8 mouse cellular contexts compared by ENCODE assay signal in genomic region chr9:88481791-88482160, GRCm38 (mm10). TPM values are rescaled to one million over a fixed set of nuclear protein-coding genes. Genes with fewer than 3 reads are reported as not detected.
A peak's percentile ranks its signal among the peaks of the same experiment; 100 is the strongest.
DNase-seq lines count a peak whose midpoint lies in the region; ATAC-seq and TF ChIP-seq lines count a peak whose summit lies in the region.

No protein-coding gene starts in this region.

- no peaks in the 10 kb centered on the region for H3K27me3 ChIP-seq in intestine, embryonic 15.5 days (replicated peaks)
- H3K27me3 ChIP-seq in limb, embryonic 12.5 days, result no peaks in the 10 kb centered on the region
- H3K27me3 ChIP-seq in midbrain, embryonic 15.5 days (replicated peaks), result 0 out of 2 replicates have a peak, but pooled peaks cover 3% of the 10 kb centered on the region
- no peaks in the 10 kb centered on the region for H3K27me3 ChIP-seq in stomach, postnatal 0 days (ENCODE audit: control insufficient read depth, insufficient read depth, low read length)

- ATAC-seq in cerebellum, adult (ENCODE audit: insufficient number of reproducible peaks, low FRiP score, low TSS enrichment), result peak; percentile 23
- peak; percentile 24 for ATAC-seq in intestine, embryonic 15.5 days
- no peak; the same call in 1 of the 2 replicates for ATAC-seq in limb, embryonic 12.5 days (ENCODE audit: insufficient number of reproducible peaks, insufficient read depth, low FRiP score, low TSS enrichment, low read depth)
- ATAC-seq in midbrain, embryonic 15.5 days (replicated peaks), result no peak; the same call in 1 of the 2 replicates
- peak; percentile 35; the same call in 1 of the 2 replicates for ATAC-seq in stomach, postnatal 0 days (ENCODE audit: low FRiP score, low TSS enrichment)

- no peaks in the 10 kb centered on the region for H3K9me3 ChIP-seq in intestine, embryonic 15.5 days
- H3K9me3 ChIP-seq in limb, embryonic 12.5 days, result no peaks in the 10 kb centered on the region
- no peaks in the 10 kb centered on the region for H3K9me3 ChIP-seq in midbrain, embryonic 15.5 days
- no peaks in the 10 kb centered on the region for H3K9me3 ChIP-seq in stomach, postnatal 0 days (ENCODE audit: control insufficient read depth, low read length)

- DNase-seq in cerebellum, adult 8-10 months, result no peak
- DNase-seq in adrenal gland, postnatal 14 days, result peak; percentile 67
- DNase-seq in frontal cortex, postnatal 14 days (ENCODE audit: low spot score in 2 of 2), result peak; percentile 28 to 32
- peak; percentile 76 for DNase-seq in stomach, postnatal 0 days (ENCODE audit: low spot score)

- peak overlapping the region; percentile 63; the same call in 1 of the 2 replicates for H3K4me2 ChIP-seq in intestine, embryonic 15.5 days (replicated peaks)
- peak overlapping the region; percentile 79 for H3K4me2 ChIP-seq in limb, embryonic 12.5 days
- H3K4me2 ChIP-seq in midbrain, embryonic 15.5 days, result peak overlapping the region; percentile 57
- peak overlapping the region; percentile 89 for H3K4me2 ChIP-seq in stomach, postnatal 0 days (replicated peaks; ENCODE audit: low read depth)

- no peak for TF ChIP-seq EP300 in stomach, postnatal 0 days (optimal IDR thresholded peaks at IDR 0.05)

- no peak for TF ChIP-seq CTCF in stomach, postnatal 0 days (IDR thresholded peaks at IDR 0.05; ENCODE audit: low read depth)

- peak overlapping the region; percentile 100 for H3K4me3 ChIP-seq in intestine, embryonic 15.5 days (replicated peaks)
- peak overlapping the region; percentile 100 for H3K4me3 ChIP-seq in limb, embryonic 12.5 days (replicated peaks)
- H3K4me3 ChIP-seq in midbrain, embryonic 15.5 days, result peak overlapping the region; percentile 87
- peak overlapping the region; percentile 94 for H3K4me3 ChIP-seq in stomach, postnatal 0 days (ENCODE audit: low read depth, low read length)

- H3K27ac ChIP-seq in intestine, embryonic 15.5 days, result peak overlapping the region; percentile 99
- peak overlapping the region; percentile 99 for H3K27ac ChIP-seq in limb, embryonic 12.5 days
- peak overlapping the region; percentile 99 for H3K27ac ChIP-seq in midbrain, embryonic 15.5 days
- H3K27ac ChIP-seq in stomach, postnatal 0 days (replicated peaks), result peak overlapping the region; percentile 98

- no peaks in the 10 kb centered on the region for H3K4me1 ChIP-seq in intestine, embryonic 15.5 days (replicated peaks)
- H3K4me1 ChIP-seq in limb, embryonic 12.5 days (replicated peaks), result peaks cover 10% of the 10 kb centered on the region
- peaks cover 23% of the 10 kb centered on the region for H3K4me1 ChIP-seq in midbrain, embryonic 15.5 days
- H3K4me1 ChIP-seq in stomach, postnatal 0 days (replicated peaks; ENCODE audit: control insufficient read depth, insufficient read depth), result 0 out of 2 replicates have a peak, but pooled peaks cover 2% of the 10 kb centered on the region

- under 1% methylated on average over 38 of the region's 43 CpGs for WGBS in intestine, embryonic 15.5 days
- WGBS in limb, embryonic 12.5 days, result under 1% methylated on average over 33 of the region's 43 CpGs
- under 1% methylated on average over 41 of the region's 43 CpGs for WGBS in midbrain, embryonic 15.5 days
- under 1% methylated on average over 25 of the region's 43 CpGs for WGBS in stomach, postnatal 0 days

- H3K9ac ChIP-seq in intestine, embryonic 15.5 days, result peak overlapping the region; percentile 96
- H3K9ac ChIP-seq in limb, embryonic 12.5 days (replicated peaks), result peak overlapping the region; percentile 99
- H3K9ac ChIP-seq in midbrain, embryonic 15.5 days, result peak overlapping the region; percentile 87
- H3K9ac ChIP-seq in stomach, postnatal 0 days (ENCODE audit: low read length), result peak overlapping the region; percentile 93

- H3K36me3 ChIP-seq in intestine, embryonic 15.5 days, result peaks cover 4% of the 10 kb centered on the region; the same call in 1 of the 2 replicates
- peaks cover 16% of the 10 kb centered on the region for H3K36me3 ChIP-seq in limb, embryonic 12.5 days
- H3K36me3 ChIP-seq in midbrain, embryonic 15.5 days (replicated peaks), result 0 out of 2 replicates have a peak, but pooled peaks cover 4% of the 10 kb centered on the region
- H3K36me3 ChIP-seq in stomach, postnatal 0 days (ENCODE audit: control insufficient read depth, insufficient read depth, low read length), result peaks cover 4% of the 10 kb centered on the region; the same call in 1 of the 2 replicates

RNA-seq across cellular contexts. Expression of gene Syncrip, which starts 0.6 kb away (rescaled TPM):
- 117 and 126 TPM in 2 replicates for total RNA-seq in adrenal gland, postnatal 14 days (2021)
- 78.3 and 98.9 TPM in 2 replicates for polyA plus RNA-seq in intestine, embryonic 15.5 days (2015; fragmentation: Nextera tagmentation; extraction: Ambion mirVana)
- polyA plus RNA-seq in limb, embryonic 12.5 days (2016; fragmentation: Nextera tagmentation; extraction: Ambion mirVana), result 124 and 132 TPM in 2 replicates
- 75.2 and 82.5 TPM in 2 replicates for polyA plus RNA-seq in midbrain, embryonic 15.5 days (2015; fragmentation: Nextera tagmentation; extraction: Ambion mirVana)
- 38.8 and 51.7 TPM in 2 replicates for polyA plus RNA-seq in stomach, postnatal 0 days (2015; fragmentation: Nextera tagmentation; extraction: Ambion mirVana)

RNA-seq across cellular contexts. Expression of gene Gm20537, which starts 25.4 kb away (rescaled TPM):
- total RNA-seq in adrenal gland, postnatal 14 days (2021), result not detected in 2 replicates
- not detected in 2 replicates for polyA plus RNA-seq in intestine, embryonic 15.5 days (2015; fragmentation: Nextera tagmentation; extraction: Ambion mirVana)
- polyA plus RNA-seq in limb, embryonic 12.5 days (2016; fragmentation: Nextera tagmentation; extraction: Ambion mirVana), result 0.93 and 1.7 TPM in 2 replicates
- polyA plus RNA-seq in midbrain, embryonic 15.5 days (2015; fragmentation: Nextera tagmentation; extraction: Ambion mirVana), result 0.50 and 1.0 TPM in 2 replicates
- not detected in 2 replicates for polyA plus RNA-seq in stomach, postnatal 0 days (2015; fragmentation: Nextera tagmentation; extraction: Ambion mirVana)

RNA-seq across cellular contexts. Expression of gene Snx14, which starts 43.0 kb away (rescaled TPM):
- total RNA-seq in adrenal gland, postnatal 14 days (2021), result 46.6 and 47.9 TPM in 2 replicates
- 31.3 and 35.2 TPM in 2 replicates for polyA plus RNA-seq in intestine, embryonic 15.5 days (2015; fragmentation: Nextera tagmentation; extraction: Ambion mirVana)
- polyA plus RNA-seq in limb, embryonic 12.5 days (2016; fragmentation: Nextera tagmentation; extraction: Ambion mirVana), result 23.2 and 24.9 TPM in 2 replicates
- polyA plus RNA-seq in midbrain, embryonic 15.5 days (2015; fragmentation: Nextera tagmentation; extraction: Ambion mirVana), result 33.7 and 36.2 TPM in 2 replicates
- polyA plus RNA-seq in stomach, postnatal 0 days (2015; fragmentation: Nextera tagmentation; extraction: Ambion mirVana), result 18.2 and 19.8 TPM in 2 replicates

Comparison
In these comparisons a context has a peak if more than half of its experiments do, and no peak if none do; other contexts are left out.
1. ATAC-seq: peak in cerebellum, adult (single experiment), intestine, embryonic 15.5 days (single experiment) and stomach, postnatal 0 days (single experiment); none in limb, embryonic 12.5 days (single experiment) and midbrain, embryonic 15.5 days (single experiment).
2. Peak in every context shown above with its lines, with median percentiles within 50 percentile points of each other: H3K27ac ChIP-seq, H3K4me2 ChIP-seq, H3K4me3 ChIP-seq and H3K9ac ChIP-seq.